Mouse (Mus musculus) spleen, postnatal 14 days (tissue): Measurements from ENCODE around the gene Arhgef19.

Experiments used
- DNase-seq, 2 experiments: peaks; one replicate each; pipeline ENCODE4 v3.0.0; 2021 to 2022; ENCODE audit warnings: low spot score in 2 of 2

Arhgef19 gene

DNA sequence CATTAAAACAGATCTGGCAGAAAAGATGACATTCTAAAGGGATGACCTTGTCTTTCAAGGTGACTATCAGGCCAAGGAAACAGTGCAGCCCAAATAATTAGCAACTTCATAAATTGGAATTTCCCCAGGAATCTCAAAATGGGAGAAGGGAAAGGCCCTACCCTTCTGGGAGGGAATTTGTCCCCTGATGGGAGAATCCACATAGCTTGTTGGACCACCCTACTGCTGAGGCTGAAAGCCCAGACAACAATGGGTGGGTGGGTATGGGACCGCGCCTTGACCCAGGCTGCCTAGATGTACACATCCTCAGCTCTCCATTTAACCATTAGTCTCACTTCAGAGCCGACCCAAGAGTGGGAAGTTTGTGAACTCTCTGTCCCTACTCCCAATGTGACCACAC, 45.2 kb downstream of the Arhgef19 start:
- no peak for DNase-seq

DNA sequence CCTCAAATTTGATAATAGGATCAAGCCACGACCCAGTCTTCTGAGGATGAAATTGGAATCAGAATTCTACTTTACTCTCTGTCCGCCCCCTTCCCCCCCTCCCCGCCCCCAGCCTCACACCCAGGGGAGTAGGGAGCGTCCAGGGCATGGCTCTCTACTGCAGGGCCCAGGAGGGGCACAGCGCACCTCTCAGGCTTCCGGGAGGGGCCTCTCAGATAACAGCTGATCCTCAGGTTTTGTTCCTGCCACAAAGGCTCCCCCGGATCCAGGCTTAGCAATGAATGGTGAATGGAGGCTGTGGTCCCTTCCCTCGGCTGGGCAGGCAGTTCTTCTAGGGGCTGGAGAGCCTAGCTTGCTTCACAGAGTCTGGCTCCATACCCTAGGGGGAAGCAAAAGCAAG, 45.8 kb downstream of the Arhgef19 start:
- DNase-seq, result no peak

DNA sequence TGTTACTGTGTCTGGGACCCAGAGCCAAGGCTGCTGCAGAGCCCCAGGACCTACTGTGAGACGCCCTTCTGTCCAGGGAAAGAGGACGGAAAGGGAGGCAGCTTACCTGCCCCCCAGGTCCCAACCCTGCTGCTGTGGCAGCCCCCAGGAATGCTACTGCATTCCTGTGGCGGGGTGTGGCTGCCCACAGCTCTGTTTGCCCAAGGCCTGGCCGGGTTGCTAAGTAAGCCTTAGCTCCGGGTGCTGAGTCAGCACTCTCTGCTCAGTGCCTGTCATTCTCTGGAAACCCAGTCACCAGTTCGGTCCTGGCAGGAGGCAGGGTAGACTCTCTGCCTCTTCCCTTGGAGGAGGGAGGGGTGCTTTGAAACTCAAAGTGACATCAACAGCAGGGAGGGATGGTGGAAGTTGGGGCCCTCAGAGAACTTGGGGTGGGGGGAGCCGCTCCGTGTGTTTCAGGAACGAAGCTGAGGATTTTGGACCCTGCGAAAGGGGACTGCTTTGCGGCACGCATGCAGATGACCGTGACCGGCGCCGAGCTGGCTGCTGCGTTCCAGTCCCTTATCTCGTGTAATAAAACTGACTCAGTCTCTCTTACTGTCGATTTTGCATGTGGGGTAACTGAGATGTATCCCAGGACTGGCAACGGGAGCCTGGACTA, 47.7 kb downstream of the Arhgef19 start:
- DNase-seq, result no peak

DNA sequence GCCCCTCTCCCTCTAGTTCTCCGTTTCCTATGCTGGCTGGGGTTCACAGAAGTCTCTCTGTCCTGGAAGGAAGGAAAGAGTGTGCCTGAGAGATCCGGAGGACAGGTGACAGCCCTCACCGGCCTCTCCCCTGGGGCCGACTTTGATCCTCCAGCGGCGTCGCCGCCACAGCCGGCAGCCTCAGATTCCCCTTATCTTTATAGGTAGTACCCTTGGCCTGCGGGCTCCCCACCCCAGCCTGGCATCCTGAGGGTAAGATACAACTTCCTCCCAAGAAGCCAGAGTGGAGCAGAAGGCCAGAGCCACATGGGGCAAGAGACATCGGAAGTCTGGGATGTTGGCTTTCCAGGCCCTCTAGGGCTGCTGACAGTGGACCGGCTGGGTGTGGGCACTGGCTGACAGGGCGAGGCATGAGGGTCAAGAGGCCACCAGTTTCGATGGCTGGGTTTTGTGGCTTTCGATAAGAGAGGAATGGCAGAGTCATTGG, 48.3 kb downstream of the Arhgef19 start:
- DNase-seq, result no peak

DNA sequence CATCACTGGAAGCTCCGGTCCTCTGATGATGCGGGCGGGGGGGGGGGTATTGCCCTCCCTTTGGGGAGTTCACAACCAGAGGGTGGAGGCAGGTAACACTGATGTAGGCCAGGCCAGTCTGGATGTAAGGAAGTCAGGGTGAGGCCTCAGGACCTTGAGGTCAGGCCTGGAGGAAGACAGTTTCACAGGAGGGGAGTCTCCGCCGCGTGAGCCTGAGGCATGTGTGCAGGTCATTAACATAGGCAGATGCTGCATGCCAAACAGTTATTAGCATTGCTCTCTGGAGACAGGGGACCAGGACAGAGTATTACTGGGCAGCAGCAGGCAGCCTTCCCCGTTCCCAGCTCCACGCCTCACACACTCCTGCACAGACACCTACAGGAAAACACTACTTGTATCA, 48.9 kb downstream of the Arhgef19 start:
- DNase-seq, result no peak

DNA sequence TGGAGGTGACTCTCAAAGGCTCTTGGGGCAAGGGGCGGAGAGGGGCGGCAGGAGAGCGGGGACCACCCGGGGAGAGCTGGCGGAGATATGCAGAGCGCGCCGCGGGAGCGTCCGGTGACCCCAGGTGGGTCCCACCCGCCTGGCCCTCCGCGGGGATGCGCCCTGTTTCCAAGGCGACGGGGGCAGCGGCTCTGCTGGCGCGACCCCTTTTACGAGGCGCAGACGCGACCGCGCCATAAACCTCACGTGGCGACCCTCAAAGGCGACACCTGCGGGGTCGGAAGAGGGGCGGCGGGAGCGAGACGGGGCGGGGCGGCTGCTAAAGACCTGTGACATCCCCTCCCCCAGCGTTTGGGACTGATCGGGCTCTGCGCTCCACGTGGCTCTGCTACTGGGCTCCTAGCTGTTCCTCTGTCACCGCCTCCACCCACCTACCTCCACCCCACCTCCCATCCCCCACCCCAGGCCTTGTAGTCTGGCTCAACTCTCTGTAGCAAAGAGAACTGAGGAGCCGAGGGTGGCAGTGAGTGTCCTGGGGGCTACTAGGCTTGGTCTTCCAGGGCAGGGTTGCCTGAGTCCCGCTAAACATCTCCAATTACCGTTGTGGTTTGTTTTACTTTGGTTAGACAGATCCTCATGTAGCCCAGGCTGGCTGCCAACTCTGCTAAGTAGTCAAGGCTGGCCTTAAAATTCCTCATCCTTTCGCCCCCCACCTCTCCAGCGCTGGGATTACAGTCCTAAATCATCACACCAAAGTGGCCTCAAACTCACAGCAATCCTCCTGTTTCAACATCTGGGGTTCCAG, 52.5 kb downstream of the Arhgef19 start:
- DNase-seq, result no peak

DNA sequence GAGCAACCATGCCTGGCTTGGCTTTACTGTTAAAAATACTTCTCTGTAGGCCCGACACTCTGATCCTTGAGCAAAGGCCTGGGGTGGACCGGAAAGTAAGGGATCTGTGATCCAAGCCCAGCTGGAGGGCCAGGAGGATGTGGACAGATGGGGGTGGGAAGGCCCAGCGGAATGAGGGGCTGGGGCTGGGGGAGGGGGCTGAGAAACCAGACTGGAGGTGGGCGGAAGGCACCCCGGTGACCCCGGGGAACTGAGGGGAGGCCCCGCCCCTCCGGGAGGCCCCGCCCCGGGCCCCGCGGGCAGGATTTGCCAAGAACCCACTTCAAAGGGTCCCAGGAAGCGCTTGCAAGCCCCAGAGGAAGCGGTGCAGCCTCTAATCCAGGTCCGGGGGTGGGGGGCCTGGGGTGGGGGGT, 56.5 kb downstream of the Arhgef19 start:
- DNase-seq, result no peak

DNA sequence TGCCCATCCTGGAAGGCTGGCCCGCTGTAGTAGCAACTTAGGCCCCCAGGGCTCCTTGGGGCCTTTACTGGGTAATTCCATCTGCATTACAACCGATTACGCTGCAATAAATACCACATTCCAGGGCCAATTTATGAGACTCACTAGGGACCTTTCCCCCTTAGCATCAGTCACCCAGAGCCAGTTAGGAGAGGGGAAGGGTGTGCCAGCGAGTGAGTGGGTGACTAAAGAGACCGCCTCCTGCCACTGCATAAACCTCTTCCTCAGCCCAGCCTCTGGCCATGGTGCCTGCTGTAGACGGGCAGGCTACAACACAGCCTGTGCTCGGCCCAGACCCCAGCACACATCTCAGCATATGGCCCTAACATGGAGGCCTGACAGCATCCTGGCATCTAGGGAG, 58.6 kb downstream of the Arhgef19 start:
- DNase-seq, result no peak

DNA sequence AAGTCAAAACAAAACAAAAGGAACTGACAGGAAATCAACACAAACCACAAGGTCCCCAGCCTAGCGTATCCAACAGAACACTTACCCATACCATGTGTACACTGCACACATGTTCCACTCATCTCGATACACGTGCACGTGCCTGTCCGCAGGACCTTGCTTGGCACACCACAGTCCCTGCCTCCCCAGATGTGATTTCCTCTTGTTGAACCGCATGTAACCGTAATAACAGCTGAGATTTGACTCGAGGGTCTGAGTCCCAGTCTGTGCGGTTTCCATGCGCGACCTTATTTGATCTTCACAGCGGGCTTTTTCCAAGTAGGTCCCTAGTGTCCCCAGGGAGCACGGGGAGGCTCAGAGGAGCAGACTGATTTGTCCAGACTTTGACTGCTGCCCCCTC, 60.1 kb downstream of the Arhgef19 start:
- no peak for DNase-seq

DNA sequence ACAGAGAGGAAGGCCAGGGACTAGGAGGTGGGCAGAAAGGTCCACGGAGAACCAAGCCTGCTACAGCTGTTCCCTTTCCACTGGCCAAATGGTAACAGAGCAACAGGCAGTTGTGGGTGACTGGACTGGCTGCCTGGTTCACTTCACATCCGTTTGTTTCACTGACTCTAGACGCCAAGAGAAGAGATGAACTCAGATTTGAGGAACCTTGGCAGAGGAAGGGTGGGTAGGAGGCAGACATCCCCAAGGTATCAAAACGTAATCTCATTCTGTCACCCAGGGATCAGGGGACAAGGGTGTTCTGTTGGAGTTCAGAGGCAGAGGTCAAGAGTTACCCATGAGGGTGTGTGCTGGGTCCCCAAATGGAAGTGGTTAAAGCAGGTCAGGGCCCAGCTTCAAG, 60.9 kb downstream of the Arhgef19 start:
- DNase-seq, result no peak

DNA sequence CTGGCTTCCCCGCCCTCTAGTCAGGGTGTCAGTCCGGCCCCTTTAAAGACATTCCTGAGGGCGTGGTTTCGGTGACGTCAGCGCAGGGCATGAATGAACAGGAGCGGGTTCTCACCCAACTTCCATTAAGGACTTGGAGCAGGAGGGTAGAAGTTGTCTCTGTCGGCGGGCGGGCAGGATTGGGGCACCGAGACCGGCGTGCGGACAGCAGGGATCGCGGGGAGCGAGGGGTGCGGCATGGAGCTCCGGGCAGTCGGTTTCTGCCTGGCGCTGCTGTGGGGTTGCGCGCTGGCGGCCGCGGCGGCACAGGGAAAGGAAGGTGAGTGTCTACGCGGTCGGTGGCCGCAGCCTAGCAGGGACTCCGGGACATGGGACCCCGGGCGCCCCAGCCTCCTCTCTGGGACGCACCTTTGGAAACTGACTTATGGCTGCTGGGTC, 61.8 kb downstream of the Arhgef19 start, which contains the start of gene Epha2:
Epha2 (plus strand) TSS at position 125 of the 438 bp plus-strand sequence.
- peak; percentile 31 to 41 for DNase-seq

DNA sequence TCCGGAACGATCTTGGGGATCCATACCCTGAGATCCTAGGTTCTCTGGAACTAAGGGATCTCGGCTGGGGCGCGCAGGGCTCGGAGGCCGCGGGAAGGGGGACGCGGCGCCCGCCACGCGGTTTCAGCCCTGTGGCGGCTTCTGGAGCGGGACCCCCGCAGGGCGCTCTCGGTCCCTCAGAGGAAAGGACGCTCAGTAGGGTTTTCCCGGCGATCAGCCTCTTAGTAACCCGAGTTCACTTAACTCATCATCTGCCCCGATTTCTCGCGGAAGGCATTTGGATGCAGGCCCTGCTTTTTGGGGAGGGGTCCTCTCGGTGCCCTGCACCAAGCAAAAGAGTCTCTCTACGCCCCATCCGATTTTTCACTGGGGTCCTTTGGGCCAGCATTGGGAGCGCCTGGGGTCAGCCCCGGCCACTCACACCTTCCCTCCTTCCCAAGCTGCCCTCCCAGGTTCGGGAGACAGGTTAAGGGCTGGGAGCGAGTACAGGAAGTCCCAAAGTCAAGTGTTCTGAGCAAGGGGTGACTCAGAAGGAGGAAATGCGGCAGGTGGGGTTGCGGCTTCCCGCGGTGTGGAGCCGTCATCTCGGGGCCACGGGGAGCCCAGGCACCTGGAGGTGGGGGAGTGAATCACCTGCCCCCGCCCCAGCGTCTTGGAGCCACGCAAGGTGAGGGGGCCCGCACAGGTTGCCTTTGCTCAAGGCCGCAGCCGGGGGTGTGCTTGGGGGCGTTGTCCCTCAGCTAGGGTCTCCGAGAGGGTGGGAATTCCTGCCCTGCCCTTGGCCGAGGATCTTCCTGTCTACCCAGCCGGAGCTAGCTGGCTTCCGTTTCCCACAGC, 62.5 kb downstream of the Arhgef19 start:
- DNase-seq, result no peak

DNA sequence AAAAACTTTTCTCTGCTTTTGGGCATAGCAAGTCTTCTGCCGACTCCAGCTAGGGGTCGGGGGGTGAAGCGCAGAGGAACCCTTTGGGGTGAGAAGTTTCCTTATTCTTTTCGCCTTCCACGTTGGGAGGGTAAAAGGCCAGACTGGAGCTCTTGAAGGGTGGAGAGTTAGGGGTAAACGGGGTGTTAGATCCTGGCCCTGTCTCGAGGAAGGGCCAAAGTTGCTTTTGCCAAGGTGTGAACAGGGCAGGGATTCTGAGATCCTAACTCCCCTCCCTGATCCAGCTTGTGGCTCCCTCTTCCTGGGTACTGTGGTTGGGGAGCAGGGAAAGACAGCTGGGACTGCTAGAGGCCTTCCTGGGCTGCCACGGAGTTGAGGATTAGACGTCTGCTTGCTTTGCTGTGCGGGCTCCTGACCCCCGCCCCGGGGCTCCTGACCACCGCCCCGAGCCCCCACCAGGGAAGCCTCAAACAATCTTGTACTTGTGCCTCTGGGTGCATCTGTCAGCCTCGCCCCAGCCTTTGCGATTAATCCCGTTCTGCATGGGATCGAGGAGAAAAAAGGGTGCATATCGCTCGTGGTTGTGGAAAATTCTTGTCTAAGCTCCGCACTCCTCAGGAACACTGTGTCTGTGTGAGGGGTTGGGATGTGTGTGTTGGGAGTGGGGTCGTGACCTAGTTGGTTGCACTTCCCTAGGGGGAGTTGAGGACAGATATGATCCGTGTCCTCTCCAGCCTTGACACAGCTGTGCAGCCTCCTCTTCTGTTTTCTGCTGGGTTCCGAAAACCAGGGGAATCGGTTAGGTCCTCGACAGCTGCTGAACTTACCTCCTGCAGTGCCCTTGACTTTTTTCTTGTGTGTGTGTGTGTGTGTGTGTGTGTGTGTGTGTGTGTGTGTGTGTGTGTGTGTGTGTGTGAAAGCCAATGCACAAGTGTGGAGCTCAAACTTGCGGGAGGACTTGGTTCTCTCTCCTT, 63.4 kb downstream of the Arhgef19 start:
- no peak for DNase-seq

DNA sequence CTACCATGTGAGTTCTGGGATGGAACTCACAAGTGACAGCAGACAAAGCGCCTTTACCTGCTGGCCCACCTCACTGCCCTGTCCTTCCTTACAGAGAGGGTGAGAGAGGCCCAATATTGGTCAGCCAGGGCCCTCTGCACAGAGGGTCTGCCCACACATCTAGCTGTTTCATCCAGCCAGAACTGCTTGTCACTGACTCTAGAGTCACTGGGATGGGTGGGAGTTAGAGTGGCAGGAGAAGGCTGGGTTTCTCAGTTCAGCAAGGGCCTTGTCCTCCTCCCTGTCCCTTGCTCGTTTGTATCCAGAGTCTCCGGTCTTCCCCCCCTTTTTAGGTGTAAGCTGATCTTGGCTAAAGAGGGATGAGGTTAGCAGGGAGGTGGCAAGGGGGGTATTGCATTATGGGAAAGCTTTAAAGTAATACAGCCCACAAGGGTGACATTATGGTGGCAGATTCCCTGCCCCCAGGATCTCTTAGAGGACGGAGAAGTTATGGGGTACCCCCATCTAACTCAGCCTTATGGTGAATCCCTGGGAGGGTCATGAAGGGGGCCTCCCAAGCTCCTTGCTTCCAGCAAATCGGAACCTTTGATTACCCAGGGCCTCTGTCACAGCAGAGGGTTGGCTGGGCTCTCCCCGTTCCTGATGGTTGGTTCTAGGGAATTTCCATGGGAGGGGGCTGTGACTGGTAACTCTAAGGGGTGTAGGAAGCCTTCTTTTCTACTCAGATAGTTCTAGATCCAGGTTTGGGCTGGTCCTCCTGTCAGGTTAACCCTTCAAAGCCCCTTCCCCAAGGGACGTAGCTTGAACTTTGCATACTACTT, 64.3 kb downstream of the Arhgef19 start:
- no peak for DNase-seq

DNA sequence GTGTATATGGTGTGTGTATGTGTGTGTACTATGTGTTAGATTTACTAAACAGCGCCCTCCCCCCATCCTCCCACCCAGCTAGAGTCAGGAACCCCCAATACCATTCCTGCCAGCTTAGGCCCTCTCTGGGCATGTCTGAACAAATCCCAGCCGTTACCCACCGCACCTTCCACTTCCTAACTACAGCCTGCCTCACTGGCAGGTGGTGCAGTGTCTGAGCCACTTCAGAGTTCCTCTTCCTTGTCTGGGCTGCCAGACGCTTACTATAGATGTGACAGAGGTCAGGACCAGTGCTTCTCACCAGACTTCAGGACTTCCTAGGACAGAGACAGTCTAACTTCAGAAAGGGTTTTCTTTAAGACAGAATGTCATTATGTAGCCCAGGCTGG, 64.9 kb downstream of the Arhgef19 start:
- DNase-seq, result no peak

DNA sequence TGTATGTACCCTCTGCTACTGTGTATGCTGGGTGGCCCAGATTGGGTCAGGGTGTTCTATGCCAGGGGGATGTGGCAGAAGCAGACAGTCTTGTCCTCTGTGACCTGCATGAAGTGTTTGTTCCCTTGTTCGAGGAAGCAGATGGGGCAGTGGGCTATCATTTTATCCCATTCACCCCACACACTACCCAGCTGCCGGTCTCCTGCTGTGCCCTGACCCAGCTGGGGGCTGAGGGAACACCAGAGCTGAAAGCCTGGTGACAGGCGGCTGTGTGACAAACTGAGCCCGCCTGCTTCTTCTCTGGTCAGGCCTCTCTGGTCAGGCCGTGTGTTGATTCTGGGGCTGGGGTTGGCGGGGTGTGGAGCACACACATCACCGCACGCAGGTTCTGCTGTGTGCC, 66.8 kb downstream of the Arhgef19 start:
- DNase-seq, result no peak
